Mouse (Mus musculus): ENCODE data around the gene Eed. TPM values are rescaled to one million over a fixed set of nuclear protein-coding genes. Genes with fewer than 3 reads are reported as not detected.
A peak's percentile ranks its signal among the peaks of the same experiment; 100 is the strongest.

Gene Eed
- total RNA-seq, 2 experiments from 2014 or later = 32.5 to 40.9 TPM

DNA sequence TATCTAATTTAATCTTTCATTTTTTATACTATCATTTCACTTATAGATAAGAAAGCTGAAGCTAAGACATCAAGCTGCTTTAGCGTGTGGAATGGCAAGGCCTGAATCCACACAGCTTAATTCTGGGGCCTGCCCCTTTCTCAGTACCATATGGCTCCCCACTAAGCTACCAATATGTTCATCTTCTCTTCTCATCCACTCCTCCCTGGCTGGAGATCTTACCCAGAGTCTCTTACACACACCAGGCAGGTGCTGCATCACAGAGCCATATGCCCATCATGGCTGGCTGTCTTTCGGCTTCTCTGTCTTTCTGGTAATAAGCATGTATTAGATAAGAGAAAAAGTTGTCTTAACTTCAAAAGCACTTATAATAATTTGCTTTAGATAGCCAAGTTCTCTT lies 2.7 kb upstream of the Eed start:
- DNase-seq (ENCODE audit: low spot score) = no peak

DNA sequence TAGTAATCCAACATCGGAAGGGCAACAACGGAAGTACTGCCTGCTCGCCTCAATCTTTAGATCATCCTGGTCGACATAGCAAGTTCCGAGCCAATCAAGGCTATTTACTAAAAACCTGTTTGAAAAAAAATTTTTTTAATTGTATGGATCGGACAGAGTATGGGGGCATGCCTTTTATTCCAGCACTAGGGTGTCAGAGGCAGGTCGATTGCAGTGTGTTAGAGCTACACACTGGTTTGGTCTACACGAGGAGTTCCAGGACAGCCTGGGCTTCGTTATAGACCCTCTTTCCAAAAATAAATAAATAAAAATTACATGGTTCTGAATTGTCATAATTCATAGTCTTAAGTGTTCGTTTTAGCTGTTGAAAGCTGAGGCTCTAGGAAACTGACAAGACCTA lies 774 bp upstream of the Eed start:
- no peak for DNase-seq (ENCODE audit: low spot score)

DNA sequence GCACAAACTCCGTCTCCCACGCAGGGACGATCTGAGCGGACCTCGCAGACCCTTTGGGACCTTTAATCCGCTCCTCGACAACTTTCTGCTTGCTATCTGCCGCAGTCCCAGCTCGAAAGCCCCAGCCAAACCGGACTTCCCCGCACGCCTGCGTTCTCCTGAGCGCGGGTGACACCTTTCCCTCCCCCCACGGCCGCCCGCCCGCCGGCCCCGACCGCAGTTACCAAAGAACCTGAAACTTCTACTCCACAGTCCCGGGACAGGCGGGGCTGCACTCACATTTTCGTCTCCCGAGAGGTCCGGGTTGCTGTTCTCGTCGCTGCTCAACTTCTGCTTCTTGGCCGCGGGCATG lies 674 bp downstream of the Eed start:
- DNase-seq (ENCODE audit: low spot score) = no peak

- no peak for DNase-seq (ENCODE audit: low spot score)
Observed at GRCm38 (mm10) chr7:89979432-89980130, 1.2 kb downstream of the Eed start.

DNA sequence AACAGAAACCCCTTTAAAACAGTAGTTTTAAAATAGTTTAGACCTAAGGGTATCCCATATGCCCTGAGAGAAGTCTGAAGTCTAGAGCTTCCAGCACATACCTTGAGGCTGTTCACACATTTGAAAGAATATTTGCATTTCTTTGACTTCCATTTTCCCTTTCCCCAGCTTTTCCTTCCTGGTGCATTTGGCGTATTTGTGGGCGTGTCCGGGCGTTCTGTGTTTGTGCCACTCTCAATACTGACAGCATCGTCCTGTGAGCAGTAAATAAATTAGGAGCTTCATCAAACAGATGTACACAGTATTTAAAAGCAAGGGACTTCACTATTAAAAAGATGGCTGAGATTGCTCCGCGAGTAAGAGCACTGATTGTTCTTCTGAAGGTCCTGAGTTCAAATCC lies 4.0 kb downstream of the Eed start:
- DNase-seq (ENCODE audit: low spot score) = no peak

DNA sequence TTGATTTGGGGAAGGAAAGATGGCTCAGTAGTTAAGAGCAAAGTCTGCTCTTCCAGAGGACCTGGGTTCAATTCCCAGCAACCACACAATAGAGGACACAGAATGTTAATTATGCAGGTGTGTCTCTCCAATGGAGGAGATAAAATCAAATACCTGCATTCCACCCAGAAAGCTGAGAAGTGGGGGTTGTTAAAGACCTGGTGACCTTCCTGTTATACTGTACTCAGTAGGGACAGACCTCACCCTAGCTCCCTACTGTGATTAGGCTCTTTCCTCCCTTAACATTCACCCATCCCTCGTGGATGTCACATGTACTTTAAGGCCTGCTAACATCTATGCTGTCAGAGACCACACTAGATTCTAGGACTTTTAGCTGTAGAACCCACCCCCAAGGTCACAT lies 5.2 kb downstream of the Eed start:
- DNase-seq (ENCODE audit: low spot score) = no peak

- no peak for DNase-seq (ENCODE audit: low spot score)
Observed at GRCm38 (mm10) chr7:89967235-89967634, 13.5 kb downstream of the Eed start.

GRCm38 (mm10) chr7:89966771-89967170 lies 14.0 kb downstream of the Eed start:
- DNase-seq (ENCODE audit: low spot score) = no peak

DNA sequence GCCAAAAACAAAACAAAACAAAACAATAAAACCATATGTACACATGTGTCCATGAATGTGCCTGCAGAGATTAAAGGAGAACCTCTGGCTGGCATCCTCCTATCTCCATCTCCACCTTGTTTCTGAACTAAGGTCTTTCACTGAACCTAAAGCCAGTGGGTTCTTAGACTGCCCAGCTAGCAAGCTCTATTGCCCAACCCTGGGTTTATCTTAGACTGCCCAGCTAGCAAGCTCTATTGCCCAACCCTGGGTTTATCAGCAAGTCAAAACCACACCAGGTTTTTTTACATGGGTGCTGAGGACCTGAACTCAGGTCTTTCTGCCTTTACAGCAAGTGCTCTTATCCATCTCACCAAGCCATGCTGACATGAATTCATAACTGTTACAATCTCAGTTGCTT lies 17.6 kb downstream of the Eed start:
- no peak for DNase-seq (ENCODE audit: low spot score)

DNA sequence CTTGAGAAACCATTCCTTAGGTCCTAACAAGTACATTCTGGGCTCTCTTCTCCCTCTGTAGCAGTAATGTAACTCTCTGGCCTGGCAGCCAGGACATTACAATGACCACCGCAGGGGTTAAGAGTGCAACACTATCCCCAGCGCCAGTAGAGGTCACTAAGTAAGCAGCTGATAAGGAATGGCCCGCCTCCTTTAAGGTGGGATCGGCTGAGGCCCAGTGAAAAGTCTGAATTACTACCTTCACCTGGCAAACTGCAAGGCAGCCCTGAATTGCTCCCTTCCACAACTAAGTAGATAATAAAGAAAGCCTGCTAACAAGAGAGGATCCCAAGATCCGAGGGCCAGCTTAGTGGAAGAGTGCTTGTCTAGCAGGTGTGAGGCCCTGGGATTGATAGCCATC lies 23.5 kb downstream of the Eed start:
- DNase-seq (ENCODE audit: low spot score) = no peak

DNA sequence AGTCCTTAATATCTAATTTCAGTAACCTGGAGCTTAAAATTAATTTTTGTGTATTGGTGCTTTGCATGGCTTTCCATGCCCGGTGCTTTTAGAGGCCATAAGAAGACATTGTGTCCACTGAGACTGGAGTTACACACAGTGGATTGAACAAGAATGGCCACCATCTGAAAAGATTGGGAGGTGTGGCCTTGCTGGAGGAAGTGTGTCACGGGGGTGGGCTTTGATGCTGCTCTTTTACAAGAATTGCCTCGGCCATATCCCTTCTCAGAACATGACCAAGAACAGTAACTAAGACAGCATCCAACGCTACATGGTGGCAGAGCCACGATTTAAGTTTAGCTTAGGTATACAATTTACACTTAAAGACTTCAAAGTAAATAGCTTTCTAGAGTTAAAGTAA lies 26.5 kb downstream of the Eed start:
- no peak for DNase-seq (ENCODE audit: low spot score)

DNA sequence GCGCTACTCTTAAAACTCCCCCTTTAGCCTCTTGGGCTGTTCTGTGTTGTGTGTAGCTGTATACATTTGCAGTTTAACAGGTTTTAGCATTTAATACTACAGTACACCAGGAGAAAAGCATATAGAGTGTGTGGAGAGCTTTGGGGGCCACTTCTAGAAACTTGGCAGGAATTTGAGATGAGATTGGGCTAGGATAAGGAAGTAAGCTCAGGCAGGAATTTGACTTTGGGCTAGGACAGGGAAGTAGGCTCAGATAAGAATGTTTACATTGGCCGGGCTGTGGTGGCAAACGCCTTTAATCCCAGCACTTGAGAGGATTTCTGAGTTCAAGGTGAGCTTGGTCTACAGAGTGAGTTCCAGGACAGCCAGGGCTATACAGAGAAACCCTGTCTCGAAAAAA lies 31.4 kb downstream of the Eed start:
- no peak for DNase-seq (ENCODE audit: low spot score)

DNA sequence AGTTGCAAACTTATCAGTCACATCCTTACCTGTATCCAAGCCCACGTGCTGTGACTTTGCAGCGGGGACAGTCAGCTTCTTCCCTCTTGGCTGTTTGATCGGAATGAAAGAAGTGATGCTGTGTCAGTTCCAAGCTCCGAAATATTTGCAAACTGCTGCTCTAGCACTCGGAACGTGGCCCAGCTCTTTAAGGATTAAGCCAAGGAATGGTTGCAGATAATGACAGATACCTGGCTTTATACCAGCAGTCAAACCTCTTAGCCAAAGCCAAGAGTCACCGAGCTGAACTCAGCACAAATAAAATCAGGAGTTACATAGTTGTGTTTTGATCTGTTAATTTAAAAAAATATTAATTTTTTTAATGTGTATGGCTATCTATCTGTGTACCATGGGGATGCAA lies 32.8 kb downstream of the Eed start:
- peak; percentile 9 for DNase-seq (ENCODE audit: low spot score)

- peak; percentile 98 for DNase-seq (ENCODE audit: low spot score)
Observed at GRCm38 (mm10) chr7:89940571-89941463, 40.0 kb downstream of the Eed start, which contains the start of gene Hikeshi. Gene Hikeshi, minus strand, starts transcription at chr7:89941204.

GRCm38 (mm10) chr7:89939497-89940353 lies 41.1 kb downstream of the Eed start:
- no peak for DNase-seq (ENCODE audit: low spot score)

DNA sequence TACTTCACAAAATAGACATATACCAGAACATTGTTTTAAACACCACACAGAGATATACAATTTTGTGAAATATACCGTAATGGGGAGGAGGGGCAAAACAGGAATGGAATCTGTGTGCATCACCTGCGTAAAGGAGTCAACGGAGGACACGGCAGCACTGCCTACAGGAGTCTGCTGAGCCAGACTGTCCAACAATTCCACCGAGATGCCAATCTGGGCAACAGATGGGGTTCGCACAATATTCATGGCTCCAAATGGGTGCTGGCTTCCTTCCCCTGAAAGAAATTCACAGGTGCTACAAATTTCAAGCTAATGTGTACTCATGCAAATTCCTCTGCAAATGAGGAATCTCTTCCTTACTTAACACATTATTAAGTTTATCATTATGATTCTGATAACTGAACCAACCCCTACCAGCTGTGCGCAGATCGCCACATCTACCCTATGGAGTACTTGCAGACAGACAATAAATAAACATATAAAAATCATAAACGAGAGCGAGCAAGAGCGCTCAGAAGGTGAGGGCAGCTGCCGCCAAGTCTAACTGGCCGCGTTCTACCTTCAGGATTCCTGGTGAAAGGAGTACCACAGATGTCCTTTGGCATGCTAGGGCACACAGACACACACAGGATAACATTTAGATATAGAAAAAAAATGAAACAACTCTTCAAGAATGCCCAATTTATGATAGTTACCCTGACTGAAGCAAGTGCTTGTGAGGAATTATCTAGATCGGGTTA lies 57.2 kb downstream of the Eed start:
- no peak for DNase-seq (ENCODE audit: low spot score)

GRCm38 (mm10) chr7:89917776-89918175 lies 63.0 kb downstream of the Eed start:
- peak; percentile 18 for DNase-seq (ENCODE audit: low spot score)

GRCm38 (mm10) chr7:89916711-89917110 lies 64.1 kb downstream of the Eed start:
- DNase-seq (ENCODE audit: low spot score) = no peak

DNA sequence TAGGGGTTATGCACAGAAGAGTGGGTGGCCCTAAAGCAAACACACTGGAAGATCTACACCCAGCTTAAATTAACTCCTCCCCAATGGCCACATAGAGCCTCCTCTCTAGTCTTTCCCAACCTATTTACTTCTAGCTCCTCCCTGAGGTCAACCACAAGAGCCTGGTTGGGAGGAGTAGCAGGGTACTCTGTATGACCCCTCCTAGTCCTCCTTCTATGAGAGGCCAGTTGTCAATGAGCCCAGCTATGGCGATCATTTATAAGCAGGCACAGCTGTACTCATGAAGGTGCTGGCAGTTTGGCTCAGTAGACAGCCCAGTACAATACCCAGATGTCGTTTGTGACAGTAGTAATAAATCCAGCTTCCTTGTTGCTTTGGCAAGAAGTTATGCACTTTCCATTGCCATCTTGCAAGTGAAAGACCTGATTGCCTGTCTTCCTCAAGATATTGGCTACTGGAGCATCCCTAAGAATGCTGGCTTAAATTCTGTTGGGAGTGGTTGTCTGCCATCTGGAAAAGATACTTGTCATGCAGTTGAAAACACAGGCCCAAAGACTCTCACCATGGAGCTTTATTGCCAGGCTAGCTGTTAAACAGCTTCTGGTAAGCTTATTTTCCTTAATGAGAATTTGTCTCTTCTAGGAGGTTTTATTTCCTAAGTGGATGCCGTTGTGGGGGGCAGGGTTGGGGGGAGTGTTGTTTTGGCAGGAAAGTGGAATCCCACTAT lies 67.2 kb downstream of the Eed start:
- DNase-seq (ENCODE audit: low spot score) = peak; percentile 18

GRCm38 (mm10) chr7:89912356-89912755 lies 68.4 kb downstream of the Eed start:
- no peak for DNase-seq (ENCODE audit: low spot score)

DNA sequence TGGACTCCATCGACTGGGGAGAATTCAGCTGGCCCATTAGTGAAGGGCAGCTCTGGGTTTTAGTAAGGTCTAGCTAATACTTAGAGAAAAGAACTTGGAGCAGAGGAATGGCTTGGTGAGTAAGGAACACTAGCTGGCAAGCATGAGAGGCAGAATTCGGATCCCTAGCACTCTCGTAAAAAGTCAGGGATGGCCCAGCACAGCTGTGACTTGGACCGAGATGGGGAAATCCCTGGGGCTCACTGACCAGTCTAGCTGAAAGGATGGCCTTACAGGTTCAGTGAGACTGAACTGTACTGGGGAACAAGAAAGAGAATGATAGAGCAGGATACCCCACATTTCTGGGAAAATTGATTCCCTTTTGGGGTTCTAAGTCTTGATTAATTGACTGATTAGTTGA lies 71.1 kb downstream of the Eed start:
- DNase-seq (ENCODE audit: low spot score) = peak; percentile 53
